Mouse (Mus musculus): Measurements from ENCODE around the gene Pum2.

GRCm38 (mm10) chr12:8784189-8784588 lies 110.3 kb downstream of the Pum2 start:
- TF ChIP-seq CTCF (IDR thresholded peaks at IDR 0.05; ENCODE audit: insufficient read depth, low read length): no peak
- TF ChIP-seq POLR2A (IDR thresholded peaks at IDR 0.05; ENCODE audit: borderline replicate concordance, extremely low read depth, low read depth, low read length): no peak

Measured in lung, adult 2 months (tissue).